23 mouse cellular contexts compared by ENCODE assay signal in the genomic region with DNA sequence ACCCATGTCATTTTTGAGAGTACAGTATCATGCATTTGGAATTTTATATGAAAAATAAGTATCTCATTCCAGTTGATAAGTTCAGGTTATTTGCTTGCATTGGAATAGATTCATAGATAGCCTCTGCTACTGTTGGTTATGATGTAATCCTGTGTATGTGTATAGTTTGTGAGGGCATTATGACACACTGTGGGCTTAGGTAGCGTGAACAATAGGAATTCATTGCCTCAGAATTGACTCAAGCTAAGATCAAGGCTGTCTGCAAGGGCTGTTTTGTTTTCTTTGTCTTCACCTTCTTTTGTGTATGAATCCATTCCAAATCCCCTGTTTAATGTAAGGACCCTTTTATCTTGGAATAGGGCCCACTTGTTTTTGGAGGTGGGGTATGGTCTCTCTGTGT. TPM values are rescaled to one million over a fixed set of nuclear protein-coding genes. Genes with fewer than 3 reads are reported as not detected.
DNase-seq lines count a peak whose midpoint lies in the region; ATAC-seq and TF ChIP-seq lines count a peak whose summit lies in the region.
"Had no signal": no experiment of that assay in that cellular context is flagged by ENCODE, and none has a peak within 500 bp of the region (broad histone marks: within the 10 kb centered on the region; RNA-seq: fewer than 3 reads in every experiment).

No protein-coding gene starts in this region.

- no peak for ATAC-seq in kidney, embryonic 16.5 days (ENCODE audit: low FRiP score, low TSS enrichment)
- ATAC-seq: forebrain, embryonic 13.5 days; forebrain, postnatal 0 days; inflammation-experienced regulatory T-cells, adult 6 months had no signal

- H3K9me3 ChIP-seq in kidney, embryonic 16.5 days (ENCODE audit: low read length): 0 out of 2 replicates have a peak, but pooled peaks cover 9% of the 10 kb centered on the region
- H3K9me3 ChIP-seq: embryonic facial prominence, embryonic 12.5 days; hindbrain, embryonic 15.5 days had no signal

- H3K36me3 ChIP-seq in kidney, embryonic 16.5 days (ENCODE audit: insufficient read depth, low read length): no peaks in the 10 kb centered on the region
- H3K36me3 ChIP-seq in C2C12 (ENCODE audit: control insufficient read depth, insufficient read depth): no peaks in the 10 kb centered on the region
- H3K36me3 ChIP-seq: embryonic facial prominence, embryonic 12.5 days; heart, embryonic 13.5 days; hindbrain, embryonic 15.5 days had no signal

- H3ac ChIP-seq in C2C12 (ENCODE audit: control insufficient read depth, insufficient read length, low read depth): no peak overlapping the region

- DNase-seq in kidney, postnatal 36 days: no peak
- peak; percentile 52 for DNase-seq in 3T3-L1 (ENCODE audit: low read depth, low spot score)
- DNase-seq in induced T-regulatory cell, adult 2 months (ENCODE audit: low read depth): peak; percentile 12
- no peak for DNase-seq in adrenal gland, adult (ENCODE audit: inconsistent age in 2 of 2, low spot score in 1 of 2)
- DNase-seq in thymus, postnatal 0 days (ENCODE audit: low spot score): no peak
- no peak for DNase-seq in layer of hippocampus, postnatal 25 days (ENCODE audit: extremely low spot score in 1 of 2, low spot score in 1 of 2)
- DNase-seq: adrenal gland, adult 8-10 months; B cell, adult 2 months; cerebellum, adult 11 months; cerebellum, adult 8-10 months; cerebellum, postnatal 14 days; embryo, embryonic 11 days; forebrain, postnatal 0 days; gastrocnemius, postnatal 14 days; heart, adult 11 months; heart, postnatal 36 days had no signal

- peaks cover 67% of the 10 kb centered on the region for H3K79me3 ChIP-seq in C2C12 (ENCODE audit: low read depth)

- 0 out of 2 replicates have a peak overlapping the region, but pooled peaks have one; percentile 7 for H3K27ac ChIP-seq in kidney, embryonic 16.5 days (ENCODE audit: low read length)
- H3K27ac ChIP-seq: forebrain, embryonic 13.5 days; heart, embryonic 13.5 days; hindbrain, embryonic 15.5 days had no signal

- peaks cover 92% of the 10 kb centered on the region for H3K79me2 ChIP-seq in C2C12 (ENCODE audit: control insufficient read depth, insufficient read depth)

- TF ChIP-seq CTCF in C2C12 (IDR thresholded peaks at IDR 0.05; ENCODE audit: control insufficient read depth, insufficient read depth, insufficient read length): no peak

- no peak overlapping the region for H3K4me3 ChIP-seq in kidney, embryonic 16.5 days (ENCODE audit: low read length)
- no peak overlapping the region for H3K4me3 ChIP-seq in C2C12 (ENCODE audit: insufficient read depth, poor library complexity, severe bottlenecking)
- H3K4me3 ChIP-seq: embryonic facial prominence, embryonic 12.5 days; forebrain, embryonic 13.5 days; heart, embryonic 13.5 days; hindbrain, embryonic 15.5 days had no signal

- WGBS in kidney, embryonic 16.5 days: 86% methylated on average over 1 of the region's 1 CpGs

- H3K4me2 ChIP-seq in kidney, embryonic 16.5 days (replicated peaks; ENCODE audit: low read depth, low read length): no peak overlapping the region
- H3K4me2 ChIP-seq: embryonic facial prominence, embryonic 12.5 days; forebrain, embryonic 13.5 days; heart, embryonic 13.5 days; hindbrain, embryonic 15.5 days had no signal

- no peak overlapping the region for H3K9ac ChIP-seq in kidney, embryonic 16.5 days (replicated peaks; ENCODE audit: low read length)
- H3K9ac ChIP-seq: embryonic facial prominence, embryonic 12.5 days; forebrain, embryonic 13.5 days; forebrain, postnatal 0 days; heart, embryonic 13.5 days; hindbrain, embryonic 15.5 days had no signal

- H3K27me3 ChIP-seq in kidney, embryonic 16.5 days (ENCODE audit: insufficient read depth, low read length): no peaks in the 10 kb centered on the region
- H3K27me3 ChIP-seq in C2C12 (ENCODE audit: control insufficient read depth, insufficient read depth, insufficient read length): no peaks in the 10 kb centered on the region
- H3K27me3 ChIP-seq: embryonic facial prominence, embryonic 12.5 days; forebrain, embryonic 13.5 days; heart, embryonic 13.5 days; hindbrain, embryonic 15.5 days had no signal

- peaks cover 39% of the 10 kb centered on the region for H3K4me1 ChIP-seq in kidney, embryonic 16.5 days (ENCODE audit: insufficient read depth, low read length)

TF ChIP-seq in C2C12, 6 proteins besides CTCF, POLR2A, EP300 and RAD21:
- TF ChIP-seq USF1 (IDR thresholded peaks at IDR 0.05; ENCODE audit: low read depth): no peak
- TF ChIP-seq CEBPB (IDR thresholded peaks at IDR 0.05; ENCODE audit: low read depth): peak; percentile 59
- no peak for TF ChIP-seq MAX (IDR thresholded peaks at IDR 0.05)

RNA-seq across cellular contexts. Expression of gene Lpin2, which starts 10.7 kb away (rescaled TPM):
- polyA plus RNA-seq in kidney, embryonic 16.5 days (2015; fragmentation: Nextera tagmentation; extraction: Ambion mirVana): 65.8 and 78.4 TPM in 2 replicates
- polyA plus RNA-seq in C2C12 (2012; fragmentation: generic; extraction: Trizol): 9.3 TPM
- 18.2 and 19.8 TPM in 2 replicates for polyA plus RNA-seq in thymus, postnatal 0 days (2015; fragmentation: Nextera tagmentation; extraction: Ambion mirVana)
- total RNA-seq in layer of hippocampus, postnatal 25 days (2021): 10 to 100 TPM; 91.1 to 96.8 TPM

Comparison
In these comparisons a context has a peak if more than half of its experiments do, and no peak if none do; other contexts are left out.
1. DNase-seq: peak in 3T3-L1 (single experiment) and induced T-regulatory cell, adult 2 months (single experiment); none in kidney, postnatal 36 days (0 of 2), adrenal gland, adult (0 of 2), thymus, postnatal 0 days (single experiment) and layer of hippocampus, postnatal 25 days (0 of 2).